18 mouse cellular contexts compared by ENCODE assay signal in the genomic region with DNA sequence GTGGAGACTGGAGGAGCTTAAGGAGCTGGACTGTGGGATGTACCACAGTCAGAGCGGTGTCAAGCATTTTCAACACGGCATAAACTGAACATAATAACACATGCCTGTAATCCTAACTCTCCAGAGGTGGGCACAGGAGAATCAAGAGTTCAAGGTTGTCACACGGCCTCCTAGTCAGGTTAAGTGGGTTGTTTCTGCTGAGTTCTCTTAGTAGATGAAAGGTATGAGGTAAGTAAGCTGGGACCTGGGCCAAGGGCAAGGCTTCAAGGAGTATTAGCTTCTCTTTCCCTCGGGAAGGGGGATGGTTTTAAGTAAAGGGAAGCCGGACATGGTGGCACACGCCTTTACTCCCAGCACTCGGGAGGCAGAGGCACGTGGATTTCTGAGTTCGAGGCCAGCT. TPM values are rescaled to one million over a fixed set of nuclear protein-coding genes. Genes with fewer than 3 reads are reported as not detected.
DNase-seq lines count a peak whose midpoint lies in the region; TF ChIP-seq lines count a peak whose summit lies in the region.
"Had no signal": no experiment of that assay in that cellular context is flagged by ENCODE, and none has a peak within 500 bp of the region (broad histone marks: within the 10 kb centered on the region; RNA-seq: fewer than 3 reads in every experiment).

No protein-coding gene starts in this region.

- no peaks in the 10 kb centered on the region for H3K27me3 ChIP-seq in testis, adult 2 months (ENCODE audit: control insufficient read depth, insufficient read depth, low read length)
- no peaks in the 10 kb centered on the region for H3K27me3 ChIP-seq in small intestine, adult 2 months (ENCODE audit: control insufficient read depth, insufficient read depth, low read length)
- H3K27me3 ChIP-seq in kidney, adult 2 months (replicated peaks; ENCODE audit: control insufficient read depth, insufficient read depth, low read length): no peaks in the 10 kb centered on the region
- H3K27me3 ChIP-seq: embryonic facial prominence, embryonic 12.5 days; heart, embryonic 13.5 days; intestine, embryonic 15.5 days; neural tube, embryonic 15.5 days had no signal

- H3K4me1 ChIP-seq in testis, adult 2 months (ENCODE audit: control insufficient read depth, insufficient read depth, low read length): peaks cover 16% of the 10 kb centered on the region
- H3K4me1 ChIP-seq in small intestine, adult 2 months (ENCODE audit: control insufficient read depth, insufficient read depth, insufficient read length, low read length): peaks cover 42% of the 10 kb centered on the region
- peaks cover 10% of the 10 kb centered on the region; the same call in 1 of the 2 replicates for H3K4me1 ChIP-seq in kidney, adult 2 months (ENCODE audit: control insufficient read depth, insufficient read depth, low read length)

- intact Hi-C loops in heart, postnatal 14 days (cut with DNase I): no loop called here

- no peaks in the 10 kb centered on the region; the same call in 1 of the 2 replicates for H3K36me3 ChIP-seq in testis, adult 2 months (ENCODE audit: control insufficient read depth, insufficient read depth, low read length)
- peaks cover 7% of the 10 kb centered on the region for H3K36me3 ChIP-seq in small intestine, adult 2 months (ENCODE audit: control insufficient read depth, insufficient read depth, low read length)
- H3K36me3 ChIP-seq in kidney, adult 2 months (ENCODE audit: control insufficient read depth, insufficient read depth, low read length): no peaks in the 10 kb centered on the region
- H3K36me3 ChIP-seq: intestine, embryonic 15.5 days; liver, embryonic 13.5 days had no signal

- peak; percentile 56 for DNase-seq in adrenal gland, postnatal 10 days
- DNase-seq in adrenal gland, adult 18-20 months (ENCODE audit: low spot score in 2 of 2): no peak
- DNase-seq in heart, adult 11 months: peak; percentile 74
- no peak for DNase-seq in heart, postnatal 14 days
- no peak for DNase-seq in testis, postnatal 14 days (ENCODE audit: low spot score)
- DNase-seq in kidney, adult 2 months: no peak
- DNase-seq: cerebellum, adult 8-10 months; heart, postnatal 4 days; liver, embryonic 13.5 days; right cerebral cortex, postnatal 4 days; thymus, adult 18-20 months had no signal

- no peak overlapping the region for H3K27ac ChIP-seq in testis, adult 2 months (ENCODE audit: control insufficient read depth, insufficient read depth, low read depth, low read length)
- H3K27ac ChIP-seq in small intestine, adult 2 months (ENCODE audit: insufficient read depth, low read depth, low read length): peak overlapping the region; percentile 89
- no peak overlapping the region for H3K27ac ChIP-seq in kidney, adult 2 months (ENCODE audit: insufficient read depth, low read depth, low read length)
- H3K27ac ChIP-seq: embryonic facial prominence, embryonic 12.5 days; heart, embryonic 13.5 days; intestine, embryonic 15.5 days had no signal

- H3K4me3 ChIP-seq in testis, adult 2 months (ENCODE audit: control insufficient read depth, low read depth, low read length): peak overlapping the region; percentile 30
- no peak overlapping the region for H3K4me3 ChIP-seq in small intestine, adult 2 months (ENCODE audit: low read depth, low read length)
- H3K4me3 ChIP-seq in kidney, adult 2 months (ENCODE audit: insufficient read depth, low read depth, low read length): no peak overlapping the region
- H3K4me3 ChIP-seq: embryonic facial prominence, embryonic 12.5 days; heart, embryonic 13.5 days; intestine, embryonic 15.5 days; liver, embryonic 13.5 days; myocyte; neural tube, embryonic 15.5 days had no signal

- WGBS in small intestine, adult 2 months: 38% methylated on average over 9 of the region's 9 CpGs
- 74% methylated on average over 9 of the region's 9 CpGs for WGBS in kidney, adult 2 months

- TF ChIP-seq POLR2A in testis, adult 2 months (IDR thresholded peaks at IDR 0.05; ENCODE audit: control insufficient read depth, low read depth, low read length): no peak
- TF ChIP-seq POLR2A in small intestine, adult 2 months (IDR thresholded peaks at IDR 0.05; ENCODE audit: low read depth, low read length): no peak
- no peak for TF ChIP-seq POLR2A in kidney, adult 2 months (IDR thresholded peaks at IDR 0.05; ENCODE audit: low read depth, low read length)

- TF ChIP-seq CTCF in testis, adult 2 months (IDR thresholded peaks at IDR 0.05; ENCODE audit: control insufficient read depth, insufficient read depth, insufficient replicate concordance, low read depth, low read length): no peak
- TF ChIP-seq CTCF in small intestine, adult 2 months (IDR thresholded peaks at IDR 0.05; ENCODE audit: extremely low read depth, insufficient read length, insufficient replicate concordance, low read depth, low read length): no peak
- no peak for TF ChIP-seq CTCF in kidney, adult 2 months (conservative IDR thresholded peaks at IDR 0.05; ENCODE audit: insufficient read depth, insufficient read length, low read depth, low read length)

RNA-seq across cellular contexts. Expression of a gene that starts 0.7 kb away (rescaled TPM):
- total RNA-seq in adrenal gland, postnatal 10 days (2021): 10 to 100 TPM; 31.3 to 45.1 TPM
- 10 to 100 TPM; 33.1 to 43.5 TPM for total RNA-seq in adrenal gland, adult 18-20 months (2021)
- total RNA-seq in heart, postnatal 14 days (2021): 10 to 100 TPM; 74.3 to 75.9 TPM
- 105 and 112 TPM in 2 replicates for polyA plus RNA-seq in testis, adult 2 months (2012; rRNA removed)
- polyA plus RNA-seq in small intestine, adult 2 months (2012; rRNA removed): 17.6 and 31.5 TPM in 2 replicates
- 19.0 and 19.8 TPM in 2 replicates for polyA plus RNA-seq in kidney, adult 2 months (2012; rRNA removed)

RNA-seq across cellular contexts. Expression of a gene that starts 26.6 kb away (rescaled TPM):
- total RNA-seq in adrenal gland, postnatal 10 days (2021): 100 to 1,000 TPM; 405 to 421 TPM
- 100 to 1,000 TPM; 125 to 212 TPM for total RNA-seq in adrenal gland, adult 18-20 months (2021)
- 100 to 1,000 TPM; 222 to 228 TPM for total RNA-seq in heart, postnatal 14 days (2021)
- 19.7 and 20.4 TPM in 2 replicates for polyA plus RNA-seq in testis, adult 2 months (2012; rRNA removed)
- 19.7 and 26.0 TPM in 2 replicates for polyA plus RNA-seq in small intestine, adult 2 months (2012; rRNA removed)
- 34.7 and 42.2 TPM in 2 replicates for polyA plus RNA-seq in kidney, adult 2 months (2012; rRNA removed)

RNA-seq across cellular contexts. Expression of a gene that starts 39.3 kb away (rescaled TPM):
- total RNA-seq in adrenal gland, postnatal 10 days (2021): 10 to 100 TPM; 56.1 to 59.9 TPM
- total RNA-seq in adrenal gland, adult 18-20 months (2021): 10 to 100 TPM; 61.2 to 63.0 TPM
- total RNA-seq in heart, postnatal 14 days (2021): 10 to 100 TPM; 47.7 to 48.0 TPM
- 138 and 143 TPM in 2 replicates for polyA plus RNA-seq in testis, adult 2 months (2012; rRNA removed)
- polyA plus RNA-seq in small intestine, adult 2 months (2012; rRNA removed): 13.1 and 22.4 TPM in 2 replicates
- 34.9 and 36.9 TPM in 2 replicates for polyA plus RNA-seq in kidney, adult 2 months (2012; rRNA removed)

Comparison
In these comparisons a context has a peak if more than half of its experiments do, and no peak if none do; other contexts are left out.
1. DNase-seq: peak in adrenal gland, postnatal 10 days (single experiment) and heart, adult 11 months (single experiment); none in adrenal gland, adult 18-20 months (0 of 2), heart, postnatal 14 days (0 of 2), testis, postnatal 14 days (single experiment) and kidney, adult 2 months (single experiment).